Mouse (Mus musculus): ENCODE measurements around the gene Isyna1. TPM values are rescaled to one million over a fixed set of nuclear protein-coding genes. Genes with fewer than 3 reads are reported as not detected.

Gene Isyna1
- total RNA-seq, 2 experiments from 2014 or later, result 50.4 to 60.8 TPM

GRCm38 (mm10) chr8:70618888-70619334 is 24.7 kb downstream of the Isyna1 start:
- no peak for DNase-seq (ENCODE audit: low spot score in 2 of 2)

GRCm38 (mm10) chr8:70622220-70622619 is 28.0 kb downstream of the Isyna1 start:
- DNase-seq (ENCODE audit: low spot score in 2 of 2), result no peak

- no peak for DNase-seq (ENCODE audit: low spot score in 2 of 2)
These were observed 30.9 kb downstream of the Isyna1 start for GRCm38 (mm10) chr8:70625104-70625503.

- DNase-seq (ENCODE audit: low spot score in 2 of 2), result no peak
These were observed 32.9 kb downstream of the Isyna1 start for GRCm38 (mm10) chr8:70627041-70627440.

GRCm38 (mm10) chr8:70628986-70629490 is 34.9 kb downstream of the Isyna1 start:
- no peak for DNase-seq (ENCODE audit: low spot score in 2 of 2)

GRCm38 (mm10) chr8:70629574-70630531 is 35.7 kb downstream of the Isyna1 start:
- DNase-seq (ENCODE audit: low spot score in 2 of 2), result peak; percentile 82 to 91

- no peak for DNase-seq (ENCODE audit: low spot score in 2 of 2)
These were observed 36.6 kb downstream of the Isyna1 start for GRCm38 (mm10) chr8:70630532-70631381.

- no peak for DNase-seq (ENCODE audit: low spot score in 2 of 2)
These were observed 37.3 kb downstream of the Isyna1 start for GRCm38 (mm10) chr8:70631436-70631835.

GRCm38 (mm10) chr8:70632346-70632892 is 38.2 kb downstream of the Isyna1 start, which contains the start of gene Gdf15:
Gene Gdf15 (minus strand): TSS chr8:70632456.
- no peak for DNase-seq (ENCODE audit: low spot score in 2 of 2)

GRCm38 (mm10) chr8:70634066-70634465 is 39.9 kb downstream of the Isyna1 start:
- no peak for DNase-seq (ENCODE audit: low spot score in 2 of 2)

- DNase-seq (ENCODE audit: low spot score in 2 of 2), result no peak
These were observed 41.4 kb downstream of the Isyna1 start for GRCm38 (mm10) chr8:70635527-70635926.

GRCm38 (mm10) chr8:70636838-70637237 is 42.7 kb downstream of the Isyna1 start:
- DNase-seq (ENCODE audit: low spot score in 2 of 2), result no peak

- no peak for DNase-seq (ENCODE audit: low spot score in 2 of 2)
These were observed 44.6 kb downstream of the Isyna1 start for GRCm38 (mm10) chr8:70638752-70639151.

GRCm38 (mm10) chr8:70643019-70643418 is 48.8 kb downstream of the Isyna1 start:
- no peak for DNase-seq (ENCODE audit: low spot score in 2 of 2)

GRCm38 (mm10) chr8:70644065-70644464 is 49.9 kb downstream of the Isyna1 start:
- no peak for DNase-seq (ENCODE audit: low spot score in 2 of 2)

- no peak for DNase-seq (ENCODE audit: low spot score in 2 of 2)
These were observed 51.5 kb downstream of the Isyna1 start for GRCm38 (mm10) chr8:70645501-70646224.

GRCm38 (mm10) chr8:70646369-70646768 is 52.2 kb downstream of the Isyna1 start:
- no peak for DNase-seq (ENCODE audit: low spot score in 2 of 2)

GRCm38 (mm10) chr8:70646775-70647174 is 52.6 kb downstream of the Isyna1 start:
- DNase-seq (ENCODE audit: low spot score in 2 of 2), result no peak
